Mouse (Mus musculus) heart, postnatal 25 days (tissue): ENCODE measurements around the gene Nfe2. TPM values are rescaled to one million over a fixed set of nuclear protein-coding genes. Genes with fewer than 3 reads are reported as not detected.
A peak's percentile ranks its signal among the peaks of the same experiment; 100 is the strongest.
"Not testable (repeated sequence)": the region's sequence is repeated elsewhere in the genome, so short reads cannot be mapped to it uniquely, and the experiment has no call there.

Source experiments
- DNase-seq: peaks from one replicate; pipeline ENCODE4 v3.0.0; 2022; ENCODE audit warnings: low spot score
- intact Hi-C: fragments of 180-260 bp; cut with DNase I; formaldehyde crosslinking; loops from one replicate; pipeline ENCODE4 v1.15.1; 2025
- total RNA-seq, 2 experiments: library from RNA; stranded (reverse); gene quantifications; 2 replicates each; pipeline ENCODE4 v1.2.3; 2021

Gene Nfe2
- total RNA-seq, 2 experiments from 2014 or later: 0.42 to 0.64 TPM

DNA sequence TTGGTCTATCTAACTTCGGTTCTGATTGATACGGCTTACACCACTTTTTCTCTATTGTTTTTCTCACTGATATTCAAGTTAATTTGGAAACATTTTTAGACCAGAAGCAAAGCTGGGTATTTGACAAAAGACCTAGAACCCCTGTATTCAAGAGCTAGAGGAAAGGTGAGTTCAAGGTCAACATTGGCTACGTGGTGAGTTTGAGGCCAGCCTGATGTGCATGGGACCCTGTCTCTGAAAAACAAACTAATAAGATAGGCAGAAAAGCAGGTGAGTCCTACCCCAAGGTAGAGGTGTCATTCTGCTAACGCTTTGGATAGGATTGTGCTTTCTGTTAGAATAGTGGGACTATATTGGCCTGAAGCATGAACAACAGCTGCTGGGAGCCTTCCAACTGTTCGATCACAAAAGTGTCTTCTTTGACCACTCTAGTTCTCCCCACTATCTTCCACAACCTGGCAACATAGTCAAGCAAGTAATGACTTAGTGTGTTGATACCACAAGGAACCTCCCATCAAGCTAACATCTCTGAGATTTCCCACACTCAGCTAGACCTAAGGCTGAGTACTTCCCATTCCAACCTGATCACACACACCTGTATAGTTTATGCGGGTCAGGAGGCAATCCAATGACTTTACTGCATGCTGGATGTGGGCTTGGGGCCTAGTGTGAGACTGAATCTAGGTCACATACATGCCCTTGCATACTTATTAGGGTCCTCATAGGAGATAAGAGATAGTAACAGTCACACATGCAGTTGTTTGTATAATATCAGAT lies 1.8 kb downstream of the Nfe2 start:
- intact Hi-C loops: loop anchor here (10.0 kb wide), 1 partner anchor 48 kb away; no protein-coding TSS in a partner anchor
- no peak for DNase-seq

- DNase-seq: no peak
- intact Hi-C loops: loop anchor here (10.0 kb wide), 1 partner anchor 50 kb away; no protein-coding TSS in a partner anchor
Observed at GRCm38 (mm10) chr15:103255169-103255568, 3.0 kb downstream of the Nfe2 start.

GRCm38 (mm10) chr15:103253352-103253751 lies 4.9 kb downstream of the Nfe2 start:
- no peak for DNase-seq
- intact Hi-C loops: loop anchor here (10.0 kb wide), 1 partner anchor 51 kb away; no protein-coding TSS in a partner anchor

- no peak for DNase-seq
- intact Hi-C loops: loop anchor here (10.0 kb wide), 1 partner anchor 52 kb away; no protein-coding TSS in a partner anchor
Observed at GRCm38 (mm10) chr15:103252660-103253059, 5.5 kb downstream of the Nfe2 start.

- intact Hi-C loops: loop anchor here (2.0 to 10.0 kb wide), 2 partner anchors 27 to 53 kb away; no protein-coding TSS in a partner anchor
- DNase-seq: no peak
Observed at GRCm38 (mm10) chr15:103251595-103251994, 6.6 kb downstream of the Nfe2 start.

DNA sequence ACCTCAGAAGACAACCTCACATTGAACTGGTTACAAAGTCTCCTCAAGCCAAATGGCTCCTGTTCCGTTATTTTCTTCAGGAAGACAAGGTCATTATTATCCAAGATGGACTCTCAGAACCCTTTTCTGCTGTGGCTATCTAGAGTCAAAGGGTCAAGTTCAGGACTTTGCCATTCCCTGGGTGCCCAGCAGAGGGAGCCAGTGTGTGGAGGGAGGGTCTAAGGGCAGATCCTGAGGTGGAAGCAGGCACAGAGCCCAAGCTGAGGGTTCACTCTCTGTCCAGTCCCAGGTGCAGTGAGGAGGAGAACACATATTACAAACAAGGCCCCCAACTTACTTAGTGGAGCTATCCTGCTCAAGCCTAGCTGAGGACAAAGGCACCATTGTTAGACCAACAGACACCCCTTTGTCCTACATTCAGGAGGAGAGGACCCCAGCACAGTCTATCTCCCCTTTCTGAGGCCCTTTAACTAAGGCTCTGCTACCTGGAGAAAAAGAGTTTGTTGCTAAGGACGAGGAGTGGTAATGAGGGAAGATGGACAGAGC lies 7.9 kb downstream of the Nfe2 start:
- DNase-seq: no peak
- intact Hi-C loops: loop anchor here (2.0 to 10.0 kb wide), 2 partner anchors 29 to 55 kb away; no protein-coding TSS in a partner anchor

- not testable (repeated sequence) for DNase-seq
- intact Hi-C loops: loop anchor here (5.0 kb wide), 1 partner anchor 42 kb away; no protein-coding TSS in a partner anchor
Observed at GRCm38 (mm10) chr15:103249511-103249910, 8.7 kb downstream of the Nfe2 start.

DNA sequence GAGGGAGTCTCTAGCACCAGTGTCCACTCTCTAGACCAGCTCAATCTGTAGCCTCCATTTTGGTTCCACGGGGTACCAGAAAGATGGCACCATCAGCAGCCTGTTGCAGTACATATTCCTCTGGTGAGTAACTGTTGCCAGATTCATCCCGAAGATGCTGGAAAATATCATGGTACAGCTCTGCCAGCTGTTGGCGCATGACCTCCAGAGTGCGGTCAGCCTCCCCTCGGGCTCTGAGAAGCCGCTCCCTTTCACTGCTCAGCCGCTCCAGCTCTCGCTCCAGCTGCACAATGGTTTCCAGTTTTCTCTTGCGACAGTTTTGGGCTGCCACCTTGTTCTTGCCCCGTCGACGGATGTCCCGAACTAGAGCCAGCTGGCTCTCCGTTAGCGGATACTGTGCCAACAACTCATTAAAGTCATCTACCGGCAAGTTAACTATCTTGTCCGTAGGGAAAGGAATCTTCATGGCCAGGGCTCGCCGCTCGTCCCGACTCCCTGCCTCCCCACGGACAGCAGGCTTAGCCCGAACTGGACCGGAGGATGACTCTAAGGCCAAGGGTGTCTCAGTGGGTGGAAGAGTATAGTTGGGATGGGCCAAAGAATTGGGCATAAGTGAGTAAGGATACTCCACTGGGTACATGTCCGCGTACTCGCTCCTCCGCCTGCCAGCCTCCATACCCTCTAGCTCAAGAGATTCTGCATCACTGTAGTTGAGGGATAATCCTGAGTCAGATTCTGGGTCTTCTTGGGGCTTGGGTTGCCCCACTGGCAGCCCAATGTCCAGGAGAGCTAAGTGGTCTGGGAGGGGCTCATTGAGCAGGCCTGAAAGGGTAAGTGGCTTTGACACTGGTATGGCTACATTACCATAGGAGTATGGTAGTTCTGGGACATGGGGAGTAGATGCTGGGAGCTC lies 9.5 kb downstream of the Nfe2 start:
- no peak for DNase-seq
- intact Hi-C loops: loop anchor here (5.0 kb wide), 1 partner anchor 41 kb away; no protein-coding TSS in a partner anchor

DNA sequence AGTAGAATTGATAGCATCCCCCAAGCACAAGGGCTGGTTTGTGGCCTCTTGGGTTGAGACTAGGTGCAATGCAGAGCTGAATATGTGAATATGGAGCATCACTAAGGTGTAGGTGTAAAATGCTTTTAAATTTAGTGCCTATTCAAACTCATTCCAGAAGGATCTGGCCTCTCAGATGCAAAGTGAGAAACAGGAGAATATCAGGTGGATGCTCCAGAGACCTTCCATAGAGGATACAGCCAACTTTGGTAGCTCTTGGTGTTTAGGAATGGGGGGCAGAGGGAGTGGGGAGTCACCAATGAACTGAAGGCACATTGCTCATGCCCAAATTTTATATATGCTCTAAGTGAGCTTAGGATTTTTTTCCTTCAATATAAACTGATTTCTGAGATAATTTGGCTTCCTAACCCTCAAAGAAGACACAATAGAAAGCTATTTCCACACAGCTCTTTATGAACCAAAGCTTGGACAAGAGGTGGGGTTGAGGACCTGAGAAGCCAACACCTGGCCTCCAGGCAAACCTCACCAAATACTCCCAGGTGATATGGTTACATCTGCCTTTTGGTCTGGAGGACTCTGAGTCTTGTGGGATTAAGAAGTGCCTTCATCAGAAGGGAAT lies 10.3 kb downstream of the Nfe2 start:
- no peak for DNase-seq
- intact Hi-C loops: loop anchor here (5.0 kb wide), 1 partner anchor 41 kb away; no protein-coding TSS in a partner anchor

DNA sequence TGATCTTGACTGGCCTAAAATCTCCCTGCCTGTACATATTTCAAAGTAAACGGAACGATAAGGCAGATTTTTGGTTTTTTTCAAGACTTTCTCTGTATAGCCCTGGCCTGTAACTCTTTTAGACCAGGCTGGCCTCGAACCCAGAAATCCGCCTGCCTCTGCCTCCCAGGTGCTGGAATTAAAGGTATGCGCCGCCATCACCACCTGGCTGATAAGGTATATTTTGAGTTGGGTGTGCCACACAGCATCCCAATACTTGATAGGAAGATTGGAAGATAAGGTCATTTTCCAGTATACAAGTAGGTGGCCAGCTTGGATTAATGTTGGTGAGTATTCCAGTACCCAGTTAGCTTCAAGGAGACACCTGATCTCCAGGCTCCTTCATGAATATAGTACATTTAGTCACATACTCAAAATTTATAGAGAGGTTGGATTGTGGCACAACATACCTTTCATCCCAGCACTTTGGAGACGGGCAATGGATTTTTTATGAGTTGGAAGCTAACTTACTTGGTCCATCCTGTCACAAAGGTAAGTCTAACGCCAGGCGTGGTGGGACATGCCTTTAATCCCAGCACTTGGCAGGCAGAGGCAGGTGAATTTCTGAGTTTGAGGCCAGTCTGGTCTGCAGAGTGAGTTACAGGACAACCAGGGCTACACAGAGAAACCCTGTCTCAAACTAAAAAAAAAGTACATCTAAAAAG lies 11.0 kb downstream of the Nfe2 start:
- DNase-seq: no peak
- intact Hi-C loops: loop anchor here (5.0 kb wide), 1 partner anchor 40 kb away; no protein-coding TSS in a partner anchor

- no peak for DNase-seq
- intact Hi-C loops: loop anchor here (5.0 kb wide), 1 partner anchor 38 kb away; no protein-coding TSS in a partner anchor
Observed at GRCm38 (mm10) chr15:103245616-103246015, 12.6 kb downstream of the Nfe2 start.

GRCm38 (mm10) chr15:103242885-103243284 lies 15.3 kb downstream of the Nfe2 start:
- intact Hi-C loops: no loop called here
- no peak for DNase-seq

- DNase-seq, intact Hi-C loops: not testable (repeated sequence)
Observed at GRCm38 (mm10) chr15:103241071-103242018, 16.9 kb downstream of the Nfe2 start.

DNA sequence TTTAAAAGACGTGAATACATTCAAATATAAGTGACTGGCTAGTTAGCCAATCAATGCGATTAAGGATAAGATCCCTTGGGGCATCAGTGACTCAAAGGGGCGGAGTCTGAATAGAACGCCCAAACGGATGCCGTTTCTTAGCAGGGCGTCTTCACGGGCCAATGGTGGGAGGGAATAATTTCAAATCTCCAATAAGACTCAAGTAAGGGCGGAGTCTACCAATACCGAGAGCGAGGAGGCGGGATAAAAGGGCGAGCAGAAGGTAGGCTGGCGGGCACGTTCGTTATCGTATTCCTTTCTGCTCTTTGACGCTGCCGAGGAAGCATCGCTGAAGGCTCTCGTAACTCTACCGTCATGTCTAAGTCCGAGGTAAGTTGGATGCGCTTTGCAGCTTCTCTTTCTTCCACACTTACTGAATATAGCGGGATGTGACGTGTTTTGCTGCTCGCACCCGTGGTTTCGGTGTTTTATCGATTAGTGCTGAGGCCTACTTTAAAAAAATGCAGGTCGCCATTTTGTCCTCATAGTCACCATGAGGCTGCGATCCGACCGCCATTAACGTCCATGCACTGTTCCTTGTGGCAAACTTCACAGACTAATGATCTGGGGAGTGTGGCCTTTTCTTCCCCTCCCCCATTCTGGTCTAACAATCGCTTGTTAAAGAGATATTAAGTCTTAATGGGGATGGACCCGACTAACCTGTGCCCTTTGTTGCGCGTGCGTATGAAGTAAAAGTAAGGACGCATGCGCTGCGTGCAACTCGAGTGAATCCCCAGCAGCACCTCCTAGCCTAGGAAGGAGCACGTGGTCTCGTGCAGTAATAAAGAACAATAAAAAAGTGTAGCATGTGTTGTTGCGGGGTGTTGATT lies 17.8 kb downstream of the Nfe2 start, which contains the start of gene Hnrnpa1:
Gene Hnrnpa1 (plus strand): TSS at position 273 of the 869 bp plus-strand sequence.
- intact Hi-C loops: no loop called here
- DNase-seq: peak; percentile 93

DNA sequence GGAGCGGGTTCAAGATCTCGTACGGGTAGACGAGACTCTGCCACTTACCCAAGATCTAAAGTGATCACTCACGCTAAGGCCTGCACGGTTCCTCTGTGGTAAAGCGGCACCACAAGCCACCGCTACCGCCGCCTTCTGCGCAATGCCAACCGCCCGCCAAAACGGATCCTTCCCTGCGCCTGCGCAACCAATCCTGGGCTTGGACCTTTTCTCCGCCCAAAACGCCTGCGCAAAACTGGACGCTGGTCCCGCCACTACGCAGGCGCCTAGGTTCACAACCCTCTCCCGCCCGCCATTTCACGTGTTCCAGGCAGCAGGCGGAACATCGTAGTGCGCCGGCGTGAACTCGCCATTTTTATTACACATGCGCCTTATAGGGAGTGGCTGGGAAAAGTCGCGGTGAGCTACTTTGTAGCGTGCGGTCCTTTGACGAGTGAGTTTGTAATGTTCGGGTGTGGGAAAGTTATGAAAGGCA lies 18.5 kb downstream of the Nfe2 start, which contains the start of gene Cbx5:
Gene Cbx5 (minus strand): TSS at position 132 of the 475 bp plus-strand sequence.
- intact Hi-C loops: no loop called here
- peak; percentile 97 for DNase-seq

GRCm38 (mm10) chr15:103239130-103239684 lies 19.0 kb downstream of the Nfe2 start:
- intact Hi-C loops: no loop called here

More at GRCm38 (mm10) chr15:103239130-103239684, 19.0 kb downstream of the Nfe2 start:
- DNase-seq: peak; percentile 87
